Mouse (Mus musculus) v-Abl transformed pro-B cells (cell line): ENCODE data around the gene Sept10.

ENCODE experiments used
- in situ Hi-C, 2 experiments: fragments of 400-800 bp; cut with MboI; formaldehyde crosslinking; loops; one replicate each; pipeline ENCODE4 v1.15.1; 2025; ENCODE audit not compliant: unreplicated experiment in 2 of 2

Gene Sept10

DNA sequence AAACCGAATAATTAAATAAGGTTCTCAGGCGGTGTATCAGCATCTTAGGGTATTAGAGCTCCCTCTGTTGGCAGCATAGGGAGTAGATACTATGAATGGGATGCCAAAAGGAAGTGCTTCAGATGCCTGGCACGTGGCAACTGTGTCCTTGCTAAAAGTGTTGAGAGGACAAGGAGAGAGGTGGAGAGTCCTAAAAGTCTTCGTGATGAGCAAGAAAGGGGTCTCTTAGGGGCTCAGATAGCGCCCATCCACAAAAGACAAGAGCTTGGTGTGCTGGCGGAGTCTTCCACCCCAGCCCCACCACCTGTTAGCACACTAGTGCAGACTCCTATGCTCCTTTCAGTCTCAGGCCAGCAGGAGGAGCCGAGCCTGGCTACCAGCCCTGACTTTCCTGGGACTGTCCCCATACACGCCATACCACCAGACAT lies 71.7 kb downstream of the Sept10 start:
- in situ Hi-C loops: loop anchor here (25.0 kb wide), 3 partner anchors 788 to 1713 kb away; no protein-coding TSS in a partner anchor

DNA sequence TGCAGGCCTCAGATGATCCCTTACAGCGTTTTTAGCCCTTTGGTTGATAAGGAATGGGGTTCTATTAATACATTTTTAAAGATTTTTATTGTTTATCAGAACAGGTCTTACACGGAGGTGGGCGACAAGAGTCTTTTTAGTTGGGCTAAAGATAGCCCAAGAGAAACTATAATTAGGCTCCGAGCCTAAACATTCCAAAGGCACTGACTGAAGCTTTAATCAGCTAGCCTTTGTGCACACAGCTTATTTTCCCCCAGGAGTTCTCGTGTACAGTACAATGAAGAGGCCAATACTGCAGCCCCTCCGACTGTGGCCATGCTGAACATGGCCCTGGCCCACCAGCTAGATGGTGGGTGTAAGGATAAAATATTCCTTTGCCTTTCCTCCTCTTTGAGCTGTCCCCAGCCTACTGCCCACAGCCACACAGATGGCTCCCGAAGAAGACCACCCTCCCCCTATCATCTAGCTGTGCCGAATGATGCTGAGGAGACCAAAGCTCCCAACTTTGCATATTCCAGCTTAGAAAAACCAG lies 88.1 kb downstream of the Sept10 start:
- in situ Hi-C loops: loop anchor here (25.0 kb wide), 2 partner anchors 1396 to 1696 kb away; no protein-coding TSS in a partner anchor

DNA sequence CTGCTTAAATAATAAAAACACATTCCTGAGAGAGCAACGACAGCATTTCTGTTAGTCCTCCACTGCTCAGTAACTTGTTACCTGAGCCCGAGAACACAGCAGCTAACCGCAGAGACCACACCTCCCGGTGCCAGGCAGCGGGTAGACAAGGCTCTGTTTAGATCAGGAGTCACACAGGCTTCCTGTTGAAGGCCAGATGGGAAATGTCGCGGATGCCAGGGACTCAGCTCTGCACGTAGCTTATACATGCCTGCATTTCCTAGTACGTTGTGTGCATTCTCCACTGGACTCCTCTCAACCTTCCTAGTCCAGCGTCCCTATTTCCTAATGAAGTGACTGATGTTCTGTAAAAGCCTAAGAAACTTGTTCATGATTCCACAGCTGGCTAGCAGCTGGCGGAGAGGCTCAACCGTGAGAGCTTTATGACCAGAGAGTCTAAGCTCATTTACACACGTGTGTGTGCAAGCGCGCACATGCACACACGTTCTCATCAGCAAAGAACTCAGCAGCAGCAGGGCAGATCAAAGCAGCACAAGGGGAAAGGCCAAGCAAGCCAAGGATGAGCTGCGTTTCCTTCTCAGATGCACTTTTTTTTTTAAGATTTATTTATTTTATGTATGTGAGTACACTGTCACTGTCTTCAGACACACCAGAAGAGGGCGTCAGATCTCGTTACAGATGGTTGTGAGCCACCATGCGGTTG lies 89.6 kb downstream of the Sept10 start:
- in situ Hi-C loops: loop anchor here (25.0 kb wide), 2 partner anchors 1395 to 1695 kb away; no protein-coding TSS in a partner anchor

DNA sequence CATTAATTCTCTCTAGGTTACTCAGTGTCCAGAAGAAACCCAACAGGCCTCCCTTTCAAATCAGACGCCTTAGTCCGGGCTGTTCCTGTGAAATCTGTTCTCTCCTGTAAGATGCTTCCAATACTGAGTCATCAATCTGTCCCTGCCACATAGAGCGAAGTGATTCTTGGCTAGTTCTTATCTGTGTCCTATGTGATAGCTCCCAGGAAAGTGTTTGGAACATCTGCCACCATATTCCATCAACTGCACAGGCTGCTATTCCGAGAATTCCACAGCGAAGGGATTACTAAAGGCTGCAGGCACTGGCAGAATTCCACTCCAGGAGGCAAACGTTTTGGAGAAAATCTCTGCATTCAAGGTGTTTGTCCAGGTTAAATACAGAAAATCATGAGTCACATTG lies 94.0 kb downstream of the Sept10 start:
- in situ Hi-C loops: loop anchor here (25.0 kb wide), 2 partner anchors 1390 to 1690 kb away; no protein-coding TSS in a partner anchor

DNA sequence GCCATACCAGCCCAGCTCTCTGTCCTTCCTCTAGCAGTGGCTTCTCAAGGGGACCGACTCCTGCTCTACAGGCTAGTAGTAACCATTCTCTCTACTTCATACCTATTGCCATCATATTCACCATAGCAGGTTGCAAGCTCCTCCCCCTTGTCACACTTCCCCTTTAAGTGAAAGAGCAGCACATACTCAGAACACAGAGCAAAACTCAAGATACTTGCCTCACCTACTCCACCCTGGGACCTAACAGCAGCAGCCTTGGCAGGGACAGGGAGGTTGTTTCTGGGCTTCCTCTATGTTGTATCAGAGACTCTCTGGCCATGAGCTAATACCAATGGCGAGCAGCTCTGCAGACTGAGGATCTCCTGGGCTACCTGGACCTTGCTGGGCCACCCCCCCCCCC lies 96.2 kb downstream of the Sept10 start:
- in situ Hi-C loops: loop anchor here (25.0 kb wide), 2 partner anchors 1388 to 1688 kb away; no protein-coding TSS in a partner anchor

DNA sequence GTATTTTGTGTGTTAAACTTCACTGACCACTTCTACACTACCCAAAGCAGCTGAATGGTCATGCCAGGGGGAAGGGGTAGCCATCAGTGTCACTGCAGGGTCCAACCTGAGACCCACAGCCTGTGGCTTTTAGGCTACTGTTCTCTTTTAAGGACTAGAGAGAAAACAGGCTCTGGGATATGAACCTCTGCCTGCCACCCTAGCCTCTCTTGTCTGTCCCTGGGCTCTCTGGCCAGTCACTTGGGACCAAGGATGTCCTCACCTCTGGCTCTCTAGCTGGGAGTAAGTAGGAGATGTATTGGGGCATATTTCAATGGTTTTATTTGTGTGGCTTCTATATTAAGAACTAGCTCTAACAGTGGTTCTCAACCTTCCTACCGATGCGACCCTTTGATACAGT lies 101.8 kb downstream of the Sept10 start:
- in situ Hi-C loops: loop anchor here in 1 of 2 experiments (25.0 kb wide), 1 partner anchor 1683 kb away; no protein-coding TSS in a partner anchor

DNA sequence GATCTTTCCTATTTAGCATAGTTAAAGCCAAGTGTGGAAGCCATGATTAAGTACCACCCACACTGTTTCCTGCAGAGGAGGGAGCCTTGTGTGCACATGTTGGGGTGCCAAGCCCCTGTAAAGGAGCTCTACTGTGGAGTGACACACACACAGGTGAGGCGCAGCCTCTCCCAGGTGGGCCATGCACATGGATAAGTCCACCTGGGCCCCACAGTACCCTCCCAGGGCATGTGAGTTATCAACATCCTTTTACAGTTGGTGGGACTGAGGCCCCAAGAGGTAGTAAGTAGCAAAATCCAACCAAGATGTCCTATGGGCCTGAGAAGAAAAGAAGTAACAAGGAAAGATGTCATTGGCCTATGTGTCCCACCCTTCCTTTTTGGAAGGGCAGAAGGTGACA lies 102.6 kb downstream of the Sept10 start:
- in situ Hi-C loops: loop anchor here in 1 of 2 experiments (25.0 kb wide), 1 partner anchor 1682 kb away; no protein-coding TSS in a partner anchor

DNA sequence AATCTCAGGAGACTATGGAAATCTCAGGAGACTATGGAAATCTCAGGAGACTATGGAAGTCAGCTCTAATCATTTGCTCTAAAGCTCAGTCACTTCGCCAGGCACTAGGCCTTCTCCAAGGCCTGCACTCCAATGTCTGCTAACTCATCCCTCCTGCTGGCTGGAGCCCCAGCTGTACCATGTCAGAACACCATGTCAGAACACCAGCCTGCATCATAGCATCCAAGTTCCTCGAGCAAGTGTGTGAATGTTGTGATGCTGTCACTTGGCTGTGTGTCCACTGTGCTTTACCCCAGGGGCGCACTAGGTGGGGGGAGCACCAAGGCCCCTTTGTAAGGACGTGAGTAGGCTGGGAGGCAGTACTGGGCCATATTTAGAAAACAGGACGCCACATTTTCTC lies 104.1 kb downstream of the Sept10 start:
- in situ Hi-C loops: loop anchor here in 1 of 2 experiments (25.0 kb wide), 1 partner anchor 1680 kb away; no protein-coding TSS in a partner anchor

DNA sequence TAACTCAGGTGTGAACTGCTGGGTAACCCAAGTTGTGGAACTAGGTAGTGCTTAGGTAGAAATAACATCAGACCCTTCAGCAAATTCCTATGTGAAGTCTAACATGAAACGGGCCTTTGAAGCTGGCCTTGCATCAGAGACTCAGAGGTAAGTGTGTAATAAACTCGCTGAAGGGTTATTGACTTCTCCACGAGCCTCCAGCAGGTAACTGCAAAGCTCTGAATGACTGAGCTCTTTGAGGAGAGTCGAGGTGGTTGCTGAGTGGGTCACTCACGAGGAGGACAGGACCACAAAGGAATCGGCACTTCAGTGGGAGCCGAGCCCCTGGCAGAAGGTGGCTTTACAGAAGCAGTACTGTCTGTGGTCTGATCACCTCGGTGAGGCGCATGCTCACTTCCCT lies 105.3 kb downstream of the Sept10 start:
- in situ Hi-C loops: loop anchor here in 1 of 2 experiments (25.0 kb wide), 1 partner anchor 1679 kb away; no protein-coding TSS in a partner anchor

DNA sequence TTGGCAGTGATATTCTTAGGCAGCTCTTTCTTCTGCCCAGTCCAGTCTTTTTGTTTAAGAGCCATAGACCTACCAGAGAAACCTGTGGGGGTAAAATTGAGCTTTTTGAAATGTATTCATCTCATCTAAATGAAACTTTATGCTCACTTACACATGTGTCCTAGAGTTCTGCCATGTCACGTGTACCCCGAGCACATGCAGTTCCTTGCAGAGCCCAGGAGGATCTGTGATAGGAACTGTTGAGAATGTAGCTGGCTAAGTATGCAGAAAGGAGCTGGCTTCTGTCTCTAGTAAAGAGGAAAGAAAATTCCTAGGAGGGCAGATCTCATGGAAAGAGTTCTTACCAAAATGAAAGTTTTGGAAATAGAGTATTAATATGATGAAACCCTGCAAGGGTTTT lies 106.0 kb downstream of the Sept10 start:
- in situ Hi-C loops: loop anchor here in 1 of 2 experiments (25.0 kb wide), 1 partner anchor 1678 kb away; no protein-coding TSS in a partner anchor

DNA sequence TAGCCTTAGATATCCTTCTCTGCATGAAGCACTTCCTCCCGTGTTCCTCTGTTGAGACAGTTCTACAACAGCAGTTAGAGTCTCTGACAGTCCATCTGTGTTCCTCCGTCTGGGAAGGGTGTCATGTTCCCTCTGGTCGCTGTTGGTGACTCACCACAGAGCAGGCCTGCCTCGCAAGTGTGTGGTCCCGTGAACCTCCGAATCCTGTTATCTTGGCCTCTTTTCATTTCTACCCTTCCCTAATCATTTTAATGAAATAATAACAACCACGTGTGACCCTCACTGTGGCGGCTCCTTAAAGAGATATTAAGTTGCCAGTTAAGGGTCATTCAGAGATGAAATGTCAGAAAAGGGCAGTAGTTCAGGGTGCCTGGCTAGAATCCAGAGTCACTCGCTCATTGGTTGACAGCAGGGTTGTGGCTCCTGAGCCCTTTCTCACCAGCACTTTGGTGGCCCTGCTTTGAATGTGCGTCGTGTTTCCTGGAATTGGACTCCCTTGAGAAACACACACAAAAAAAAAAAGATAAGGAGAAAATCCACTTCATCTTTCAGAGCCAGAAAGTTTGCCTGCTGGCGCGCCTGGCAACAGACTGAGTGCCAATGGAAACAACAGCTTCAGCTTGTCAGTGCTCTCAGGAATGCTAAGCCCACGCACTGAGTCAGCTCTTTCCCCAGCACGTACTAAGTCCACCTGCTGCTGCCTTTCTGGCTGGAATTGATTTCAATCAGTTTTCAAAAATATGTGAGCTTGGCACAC lies 106.9 kb downstream of the Sept10 start:
- in situ Hi-C loops: loop anchor here in 1 of 2 experiments (25.0 kb wide), 1 partner anchor 1677 kb away; no protein-coding TSS in a partner anchor

DNA sequence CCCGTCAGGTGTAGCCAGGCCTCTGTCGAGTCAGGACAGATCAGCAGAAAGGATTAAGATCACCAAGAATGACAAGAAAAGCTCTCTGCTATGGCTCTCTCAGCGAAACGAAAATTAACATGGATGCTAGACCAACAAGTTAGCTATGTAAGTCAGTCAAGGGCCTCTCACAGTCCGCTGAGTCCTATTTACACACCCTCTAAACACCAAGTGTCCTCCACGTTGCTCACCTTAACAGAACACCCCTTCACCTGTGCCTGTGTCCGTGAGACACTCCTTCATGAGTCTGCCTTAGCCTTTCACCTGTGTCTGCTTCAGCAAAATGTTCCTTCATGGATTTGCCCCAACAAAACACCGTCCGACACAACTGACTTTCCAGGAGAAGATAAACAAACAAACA lies 108.3 kb downstream of the Sept10 start:
- in situ Hi-C loops: loop anchor here in 1 of 2 experiments (25.0 kb wide), 1 partner anchor 1676 kb away; no protein-coding TSS in a partner anchor

DNA sequence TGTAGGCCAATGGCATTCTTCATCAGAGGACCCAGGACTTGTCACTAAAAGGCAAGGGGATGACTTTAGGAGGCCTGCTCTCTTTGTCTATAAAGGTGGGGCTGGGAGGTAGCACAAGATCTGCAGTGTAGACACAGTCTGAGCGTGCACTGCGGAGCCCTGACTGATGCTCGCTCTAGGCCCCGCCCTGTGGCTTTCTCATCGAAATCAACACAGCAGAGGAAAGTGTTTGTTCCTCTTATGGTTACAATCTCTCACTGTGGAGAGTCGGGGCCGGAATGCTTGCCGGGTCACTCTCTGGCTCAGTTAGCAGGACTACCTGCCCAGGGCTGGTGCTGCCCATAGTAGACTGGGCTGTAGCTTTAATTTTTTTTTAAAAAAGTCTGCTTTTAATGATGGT lies 108.9 kb downstream of the Sept10 start:
- in situ Hi-C loops: loop anchor here in 1 of 2 experiments (25.0 kb wide), 1 partner anchor 1675 kb away; no protein-coding TSS in a partner anchor

DNA sequence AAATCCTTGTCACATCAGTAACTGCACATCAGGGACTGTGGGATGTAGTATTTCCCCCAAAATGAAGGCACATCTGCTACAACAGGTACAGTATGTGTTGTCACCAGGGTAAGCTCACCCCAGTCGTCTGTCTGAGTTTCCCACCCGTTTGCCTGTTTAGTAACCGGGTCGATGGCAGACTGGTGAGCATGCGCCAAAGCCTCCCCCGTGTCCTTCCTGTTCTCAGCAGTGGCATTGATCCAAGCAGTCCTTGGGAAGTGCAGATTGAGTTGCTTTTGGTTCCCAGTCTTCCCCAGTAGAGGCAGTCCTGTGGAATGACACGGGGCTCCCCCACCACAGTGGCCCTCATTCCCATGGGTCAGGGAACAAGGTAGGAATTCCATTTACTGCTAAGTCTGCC lies 111.3 kb downstream of the Sept10 start:
- in situ Hi-C loops: loop anchor here in 1 of 2 experiments (25.0 kb wide), 1 partner anchor 1673 kb away; no protein-coding TSS in a partner anchor

DNA sequence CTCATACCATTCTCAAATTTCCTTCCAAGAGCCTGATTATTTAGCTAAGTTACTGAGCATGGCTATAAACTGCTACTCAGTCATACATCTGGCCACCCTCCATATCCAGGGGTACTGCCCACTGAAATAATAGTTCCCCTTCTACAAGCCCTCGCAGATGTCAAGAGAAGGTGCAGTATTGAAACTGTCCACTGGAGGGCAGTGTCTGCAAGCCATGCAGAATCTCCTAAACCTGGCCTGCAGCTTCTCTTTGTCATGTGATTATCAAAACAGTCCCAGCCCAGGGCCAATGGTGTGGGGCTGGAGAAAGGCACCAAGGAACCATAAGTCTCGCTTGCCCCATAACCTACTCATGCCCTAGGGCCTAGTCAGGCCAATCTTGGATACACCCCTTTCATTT lies 112.6 kb downstream of the Sept10 start:
- in situ Hi-C loops: loop anchor here in 1 of 2 experiments (25.0 kb wide), 1 partner anchor 1672 kb away; no protein-coding TSS in a partner anchor

DNA sequence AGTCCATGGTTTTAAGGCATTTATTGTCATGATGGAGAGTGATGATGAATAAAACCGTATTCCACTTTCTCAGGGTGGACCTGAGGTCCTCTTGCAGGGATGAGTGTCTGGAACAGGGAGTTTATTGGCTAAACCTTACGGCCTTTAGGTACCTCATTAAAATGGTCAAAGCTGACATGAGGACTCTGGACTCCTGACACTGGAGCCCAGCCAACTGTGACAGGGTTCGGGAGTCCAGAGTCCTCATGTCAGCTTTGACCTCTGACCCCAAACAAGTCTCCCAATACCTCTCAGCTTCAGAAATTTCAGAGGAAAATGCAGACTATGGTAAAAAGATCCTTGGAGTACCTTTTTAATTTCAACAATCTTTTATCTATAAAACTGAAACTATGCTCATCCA lies 115.0 kb downstream of the Sept10 start:
- in situ Hi-C loops: loop anchor here in 1 of 2 experiments (25.0 kb wide), 1 partner anchor 1669 kb away; no protein-coding TSS in a partner anchor

DNA sequence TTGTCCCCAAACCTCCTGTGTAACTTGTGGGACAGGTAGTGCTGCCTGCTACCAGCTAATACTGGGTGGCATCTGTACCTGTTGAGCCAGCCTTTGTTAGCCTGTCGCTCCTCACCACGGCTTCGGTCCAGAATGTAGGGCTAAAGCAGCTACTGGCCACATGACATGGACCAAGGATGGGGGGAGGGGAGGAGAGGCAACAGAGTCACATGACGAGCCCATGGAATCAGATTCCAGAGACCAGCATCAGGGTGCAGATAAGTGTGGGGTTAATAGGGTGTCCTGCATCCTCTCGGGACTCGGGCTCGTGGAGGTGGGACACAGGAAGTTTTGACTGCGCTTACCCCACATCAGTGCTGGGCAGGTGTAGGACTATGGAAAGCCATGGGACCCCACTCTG lies 115.8 kb downstream of the Sept10 start:
- in situ Hi-C loops: loop anchor here in 1 of 2 experiments (25.0 kb wide), 1 partner anchor 1669 kb away; no protein-coding TSS in a partner anchor

DNA sequence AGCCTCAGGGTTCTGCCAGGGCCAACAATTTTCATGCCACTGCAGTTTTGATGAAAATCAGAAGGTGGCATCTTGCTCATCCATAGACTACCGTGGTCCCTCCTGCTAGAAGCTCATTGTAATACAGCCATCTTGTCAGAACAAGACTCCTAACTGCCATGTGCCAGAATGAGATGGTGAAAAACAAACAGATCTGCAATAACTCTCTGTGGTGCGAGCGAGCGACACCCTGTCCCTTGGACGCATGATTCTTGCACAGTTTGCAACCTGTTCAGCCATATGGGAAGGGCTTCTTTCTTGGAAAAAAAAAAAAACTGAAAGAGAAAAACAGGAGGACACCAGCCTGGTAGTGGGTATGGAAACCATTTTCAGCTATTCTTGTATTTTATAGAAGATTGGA lies 117.0 kb downstream of the Sept10 start:
- in situ Hi-C loops: loop anchor here in 1 of 2 experiments (25.0 kb wide), 1 partner anchor 1667 kb away; no protein-coding TSS in a partner anchor

DNA sequence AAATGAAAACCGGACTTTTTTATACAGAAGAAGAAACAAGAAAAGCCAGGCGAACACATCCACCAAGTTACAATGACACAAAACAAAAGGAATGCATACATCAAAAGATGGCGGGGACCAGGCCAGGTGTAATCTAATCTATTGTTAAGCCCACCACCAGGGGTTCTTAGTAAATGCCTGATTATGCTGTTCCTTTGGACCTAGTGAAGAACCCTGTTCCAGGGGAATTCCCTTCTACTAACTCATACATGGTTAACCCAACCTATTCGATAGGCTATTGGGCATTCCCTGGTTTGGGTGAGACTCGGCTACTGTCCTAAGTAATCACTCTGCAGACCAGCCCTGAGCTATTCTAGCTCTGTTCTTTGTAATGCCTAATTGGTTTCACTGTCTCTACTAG lies 118.6 kb downstream of the Sept10 start:
- in situ Hi-C loops: loop anchor here in 1 of 2 experiments (25.0 kb wide), 1 partner anchor 1666 kb away; no protein-coding TSS in a partner anchor

DNA sequence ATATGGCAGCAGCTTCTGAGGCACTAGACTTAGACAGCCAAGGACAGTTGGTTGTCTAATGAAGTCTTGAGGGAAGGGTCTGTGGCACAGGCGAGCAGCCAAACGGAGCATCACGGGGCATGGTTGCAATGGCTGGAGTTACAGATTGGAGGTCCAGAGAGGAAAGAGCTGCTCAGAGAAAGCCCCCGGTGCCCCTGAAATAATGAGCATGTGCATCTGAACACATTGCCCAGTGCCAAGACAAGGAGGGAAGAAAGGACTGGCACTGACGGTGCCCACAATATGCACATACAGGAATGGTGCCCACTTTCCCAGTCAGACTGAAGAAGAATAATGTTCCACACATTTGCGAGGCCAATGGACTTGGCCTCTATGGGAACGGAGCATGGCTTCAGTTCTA lies 129.7 kb downstream of the Sept10 start:
- in situ Hi-C loops: no loop called here
